Mouse (Mus musculus) CH12.LX (cell line): ENCODE measurements around the gene Vegfc. TPM values are rescaled to one million over a fixed set of nuclear protein-coding genes. Genes with fewer than 3 reads are reported as not detected.

ENCODE experiments used
- DNase-seq: peaks from one replicate; pipeline ENCODE4 v3.0.0-alpha.2; 2013; ENCODE audit errors: extremely low read depth
- H3K27ac ChIP-seq: 2 replicates; pipeline ENCODE4 v1.5.1; 2012; ENCODE audit warnings: low read depth, mild to moderate bottlenecking, control low read depth, moderate library complexity; ENCODE audit not compliant: insufficient read depth
- H3K27me3 ChIP-seq: replicated peaks from 2 replicates; pipeline ENCODE3; 2012; ENCODE audit warnings: inconsistent platforms
- H3K36me3 ChIP-seq, 2 experiments: replicated peaks in 1 of 2; 2 replicates each; pipeline versions ENCODE3 to v1.6.1; 2012; ENCODE audit warnings: inconsistent platforms in 1 of 2, low read length in 1 of 2, mild to moderate bottlenecking in 1 of 2, mixed read lengths in 1 of 2, moderate library complexity in 1 of 2; ENCODE audit not compliant: control insufficient read depth in 1 of 2, insufficient read depth in 1 of 2
- H3K4me1 ChIP-seq, 2 experiments: 2 replicates each; pipeline ENCODE4 v1.6.1; 2012; ENCODE audit warnings: inconsistent platforms in 1 of 2, moderate library complexity in 1 of 2; ENCODE audit not compliant: insufficient read depth in 2 of 2, control insufficient read depth in 1 of 2
- H3K4me2 ChIP-seq: 2 replicates; pipeline ENCODE4 v1.6.1; 2012; ENCODE audit warnings: low read depth, mild to moderate bottlenecking, control low read depth; ENCODE audit not compliant: poor library complexity, insufficient read depth, severe bottlenecking
- H3K4me3 ChIP-seq, 3 experiments: fragments of 150-350 bp in 1 of 3; sonication (generic) in 1 of 3; replicated peaks in 1 of 3; 2 replicates each; pipeline versions ENCODE3 to v1.5.1; 2011 to 2012; ENCODE audit warnings: low read depth in 2 of 3, low read length in 2 of 3, mild to moderate bottlenecking in 2 of 3, moderate library complexity in 2 of 3, control low read depth in 1 of 3, improper control_type of control experiment in 1 of 3, inconsistent platforms in 1 of 3, mixed read lengths in 1 of 3; ENCODE audit not compliant: poor library complexity in 1 of 3
- H3K79me2 ChIP-seq: replicated peaks from 2 replicates; pipeline ENCODE4 v1.6.1; 2012; ENCODE audit warnings: mild to moderate bottlenecking, moderate library complexity; ENCODE audit not compliant: control insufficient read depth, poor library complexity, insufficient read depth, severe bottlenecking; ENCODE audit errors: extremely low read depth
- H3K9ac ChIP-seq: 2 replicates; pipeline ENCODE4 v1.6.1; 2012; ENCODE audit warnings: low read depth, mild to moderate bottlenecking, control low read depth, moderate library complexity; ENCODE audit not compliant: insufficient read depth
- H3K9me3 ChIP-seq: replicated peaks from 2 replicates; pipeline ENCODE3; 2012; ENCODE audit warnings: low read length, inconsistent platforms, mixed read lengths
- BHLHE40 ChIP-seq: IDR thresholded peaks from 2 replicates; pipeline ENCODE4 v1.6.1; 2011; ENCODE audit warnings: mild to moderate bottlenecking, low read depth, low read length, improper control_type of control experiment
- CHD1 ChIP-seq: IDR thresholded peaks from 2 replicates; pipeline ENCODE4 v1.6.1; 2012; ENCODE audit warnings: low read depth, low read length, improper control_type of control experiment, inconsistent platforms
- CHD2 ChIP-seq: IDR thresholded peaks from 2 replicates; pipeline ENCODE4 v1.6.1; 2011; ENCODE audit warnings: low read length, improper control_type of control experiment
- ELF1 ChIP-seq: IDR thresholded peaks from 2 replicates; pipeline ENCODE4 v1.6.1; 2014; ENCODE audit warnings: low read depth, mild to moderate bottlenecking, inconsistent platforms, low read length, improper control_type of control experiment
- EP300 ChIP-seq: IDR thresholded peaks from 2 replicates; pipeline ENCODE4 v1.6.1; 2011; ENCODE audit warnings: low read length, improper control_type of control experiment
- HCFC1 ChIP-seq: IDR thresholded peaks from 2 replicates; pipeline ENCODE4 v1.6.1; 2012; ENCODE audit warnings: low read depth, mild to moderate bottlenecking, inconsistent platforms, low read length, improper control_type of control experiment
- KAT2A ChIP-seq: IDR thresholded peaks from 2 replicates; pipeline ENCODE4 v1.6.1; 2012; ENCODE audit warnings: low read length, improper control_type of control experiment, inconsistent platforms; ENCODE audit not compliant: insufficient replicate concordance
- MAFK ChIP-seq: IDR thresholded peaks from 2 replicates; pipeline ENCODE4 v1.6.1; 2011; ENCODE audit warnings: low read length, improper control_type of control experiment; ENCODE audit not compliant: insufficient replicate concordance
- MAX ChIP-seq: IDR thresholded peaks from 2 replicates; pipeline ENCODE4 v1.6.1; 2011; ENCODE audit warnings: low read length, improper control_type of control experiment
- MAZ ChIP-seq: IDR thresholded peaks from 2 replicates; pipeline ENCODE4 v1.6.1; 2012; ENCODE audit warnings: low read depth, mild to moderate bottlenecking, inconsistent platforms, low read length, improper control_type of control experiment, moderate library complexity
- MEF2A ChIP-seq: IDR thresholded peaks from 2 replicates; pipeline ENCODE4 v1.6.1; 2014; ENCODE audit warnings: low read depth, mild to moderate bottlenecking, inconsistent platforms, low read length, improper control_type of control experiment, borderline replicate concordance
- MXI1 ChIP-seq: IDR thresholded peaks from 2 replicates; pipeline ENCODE4 v1.6.1; 2011; ENCODE audit warnings: mild to moderate bottlenecking, low read depth, low read length, improper control_type of control experiment
- MYC ChIP-seq: IDR thresholded peaks from 2 replicates; pipeline ENCODE4 v1.6.1; 2011; ENCODE audit warnings: low read depth, mild to moderate bottlenecking, improper control_type of control experiment, low read length
- PAX5 ChIP-seq: IDR thresholded peaks from 2 replicates; pipeline ENCODE4 v1.6.1; 2012; ENCODE audit warnings: low read length, inconsistent platforms, mixed read lengths
- POLR2AphosphoS2 ChIP-seq: IDR thresholded peaks from 2 replicates; pipeline ENCODE4 v1.6.1; 2011; ENCODE audit warnings: low read depth, low read length, improper control_type of control experiment
- RAD21 ChIP-seq: IDR thresholded peaks from 2 replicates; pipeline ENCODE4 v1.6.1; 2011; ENCODE audit warnings: low read depth, mild to moderate bottlenecking, low read length, improper control_type of control experiment, moderate library complexity
- RCOR1 ChIP-seq: conservative IDR thresholded peaks from 2 replicates; pipeline ENCODE4 v1.6.1; 2012; ENCODE audit warnings: low read depth, mild to moderate bottlenecking, inconsistent platforms, low read length, improper control_type of control experiment
- SIN3A ChIP-seq: IDR thresholded peaks from 2 replicates; pipeline ENCODE4 v1.6.1; 2012; ENCODE audit warnings: low read length, improper control_type of control experiment, inconsistent platforms
- SMC3 ChIP-seq: IDR thresholded peaks from 2 replicates; pipeline ENCODE4 v1.6.1; 2011; ENCODE audit warnings: low read depth, low read length, improper control_type of control experiment
- TCF12 ChIP-seq: IDR thresholded peaks from 2 replicates; pipeline ENCODE4 v1.6.1; 2014; ENCODE audit warnings: low read depth, mild to moderate bottlenecking, inconsistent platforms, low read length, improper control_type of control experiment
- USF1 ChIP-seq: IDR thresholded peaks from 2 replicates; pipeline ENCODE4 v1.6.1; 2014; ENCODE audit warnings: low read depth, mild to moderate bottlenecking, inconsistent platforms, low read length, improper control_type of control experiment
- ZC3H11A ChIP-seq: IDR thresholded peaks from 2 replicates; pipeline ENCODE4 v1.6.1; 2012; ENCODE audit warnings: low read depth, mild to moderate bottlenecking, inconsistent platforms, low read length, improper control_type of control experiment
- ZNF384 ChIP-seq: IDR thresholded peaks from 2 replicates; pipeline ENCODE4 v1.6.1; 2012; ENCODE audit warnings: low read depth, low read length, improper control_type of control experiment, inconsistent platforms
- dilution Hi-C: fragments of 300-500 bp; cut with MboI; formaldehyde crosslinking; loops from 2 replicates; pipeline ENCODE4 v1.14.3; 2020; ENCODE audit warnings: low sequenced_read_pairs; ENCODE audit not compliant: extremely low pct_unique_long_range_greater_than_20kb, extremely low pct_ligation_motif_present
- in situ Hi-C: fragments of 300-500 bp; cut with MboI; formaldehyde crosslinking; loops from 3 replicates; pipeline ENCODE4 v1.14.3; 2019; ENCODE audit warnings: low sequenced_read_pairs, low pct_ligation_motif_present, low pct_unique_long_range_greater_than_20kb, mixed read lengths
- polyA plus RNA-seq: library from polyadenylated mRNA; unstranded; fragments of >175 nt; gene quantifications from 2 replicates; pipeline ENCODE4 v1.2.1, GENCODE M21; 2012; ENCODE audit warnings: low read depth; ENCODE audit not compliant: insufficient read length
- total RNA-seq, 2 experiments: library from RNA; depleted of rRNA; stranded (reverse); fragments of 300-350 nt in 1 of 2; fragments of >200 nt in 1 of 2; gene quantifications; 2 replicates each; pipeline ENCODE4 v1.2.3; 2012 to 2014

The Vegfc gene
- total and polyA plus RNA-seq, 3 experiments: not detected

GRCm38 (mm10) chr8:54042601-54043000, 34.8 kb upstream of the Vegfc start:
- Histone ChIP-seq H3K36me3 (no peaks in the 10 kb centered on the region), H3K27ac (no peak overlapping the region), H3K27me3 (no peaks in the 10 kb centered on the region), H3K9me3 (no peaks in the 10 kb centered on the region), H3K4me2 (no peak overlapping the region), H3K4me1 (no peaks in the 10 kb centered on the region), H3K79me2 (no peaks in the 10 kb centered on the region), H3K4me3 (no peak overlapping the region), H3K9ac (no peak overlapping the region)
- in situ Hi-C loops (no loop called here), dilution Hi-C loops (no loop called here)
- DNase-seq: no peak
- TF ChIP-seq BHLHE40 (no peak), MAZ (no peak), RCOR1 (no peak), ZC3H11A (no peak), KAT2A (no peak), CHD2 (no peak), TCF12 (no peak), EP300 (no peak), RAD21 (no peak), SMC3 (no peak), POLR2AphosphoS2 (no peak), MYC (no peak), MEF2A (no peak), CHD1 (no peak), USF1 (no peak), MXI1 (no peak), MAX (no peak), MAFK (no peak), ELF1 (no peak)

GRCm38 (mm10) chr8:54043468-54043867, 33.9 kb upstream of the Vegfc start:
- in situ Hi-C loops (no loop called here), dilution Hi-C loops (no loop called here)
- Histone ChIP-seq H3K27ac (no peak overlapping the region), H3K4me1 (no peaks in the 10 kb centered on the region), H3K79me2 (no peaks in the 10 kb centered on the region), H3K9me3 (no peaks in the 10 kb centered on the region), H3K27me3 (no peaks in the 10 kb centered on the region), H3K4me2 (no peak overlapping the region), H3K9ac (no peak overlapping the region), H3K36me3 (no peaks in the 10 kb centered on the region), H3K4me3 (no peak overlapping the region)
- TF ChIP-seq KAT2A (no peak), PAX5 (no peak), ELF1 (no peak), ZNF384 (no peak), MAZ (no peak), SIN3A (no peak), BHLHE40 (no peak), USF1 (no peak), POLR2AphosphoS2 (no peak), HCFC1 (no peak)
- DNase-seq: no peak
